Mouse (Mus musculus): ENCODE measurements at regions not wholly inside any gene's neighbourhood (a gene's known extent, or its start where the extent isn't known, plus 50 kb on each side); places are given as distances from the start of the nearest gene placed in this dataset.
"Not testable (repeated sequence)": the region's sequence is repeated elsewhere in the genome, so short reads cannot be mapped to it uniquely, and the experiment has no call there.

- DNase-seq (ENCODE audit: low spot score): no peak
These were observed 758.5 kb downstream of the Robo2 start for GRCm38 (mm10) chr16:73652976-73653690.

- DNase-seq (ENCODE audit: low spot score): peak; percentile 11
These were observed 764.3 kb downstream of the Robo2 start for GRCm38 (mm10) chr16:73647201-73647782.

GRCm38 (mm10) chr16:73613017-73613416 is 798.6 kb downstream of the Robo2 start:
- DNase-seq (ENCODE audit: low spot score): no peak

GRCm38 (mm10) chr16:73591421-73591820 is 820.2 kb downstream of the Robo2 start:
- DNase-seq (ENCODE audit: low spot score): no peak

- DNase-seq (ENCODE audit: low spot score): no peak
These were observed 850.4 kb downstream of the Robo2 start for GRCm38 (mm10) chr16:73561216-73561615.

GRCm38 (mm10) chr16:73556940-73557339 is 854.7 kb downstream of the Robo2 start:
- DNase-seq (ENCODE audit: low spot score): no peak

GRCm38 (mm10) chr16:73543651-73544050 is 868.0 kb downstream of the Robo2 start:
- no peak for DNase-seq (ENCODE audit: low spot score)

- DNase-seq (ENCODE audit: low spot score): no peak
These were observed 873.6 kb downstream of the Robo2 start for GRCm38 (mm10) chr16:73538040-73538439.

- no peak for DNase-seq (ENCODE audit: low spot score)
These were observed 874.1 kb downstream of the Robo2 start for GRCm38 (mm10) chr16:73537541-73537940.

GRCm38 (mm10) chr16:73530191-73530590 is 881.4 kb downstream of the Robo2 start:
- DNase-seq (ENCODE audit: low spot score): no peak

- not testable (repeated sequence) for DNase-seq (ENCODE audit: low spot score)
These were observed 888.7 kb downstream of the Robo2 start for GRCm38 (mm10) chr16:73522931-73523330.

- DNase-seq (ENCODE audit: low spot score): no peak
These were observed 906.9 kb downstream of the Robo2 start for GRCm38 (mm10) chr16:73504759-73505158.

GRCm38 (mm10) chr16:73498636-73499208 is 912.9 kb downstream of the Robo2 start:
- DNase-seq (ENCODE audit: low spot score): no peak

- no peak for DNase-seq (ENCODE audit: low spot score)
These were observed 928.3 kb downstream of the Robo2 start for GRCm38 (mm10) chr16:73483214-73483856.

GRCm38 (mm10) chr16:73482176-73482575 is 929.4 kb downstream of the Robo2 start:
- no peak for DNase-seq (ENCODE audit: low spot score)

GRCm38 (mm10) chr16:73473502-73473901 is 938.1 kb downstream of the Robo2 start:
- DNase-seq (ENCODE audit: low spot score): no peak

GRCm38 (mm10) chr16:73471547-73471946 is 940.1 kb downstream of the Robo2 start:
- no peak for DNase-seq (ENCODE audit: low spot score)

GRCm38 (mm10) chr16:73470535-73470934 is 941.1 kb downstream of the Robo2 start:
- DNase-seq (ENCODE audit: low spot score): no peak

- DNase-seq (ENCODE audit: low spot score): no peak
These were observed 945.3 kb downstream of the Robo2 start for GRCm38 (mm10) chr16:73466296-73466695.

GRCm38 (mm10) chr16:73462516-73462915 is 949.1 kb downstream of the Robo2 start:
- no peak for DNase-seq (ENCODE audit: low spot score)

- DNase-seq (ENCODE audit: low spot score): no peak
These were observed 960.9 kb downstream of the Robo2 start for GRCm38 (mm10) chr16:73450634-73451245.

- DNase-seq (ENCODE audit: low spot score): no peak
These were observed 961.8 kb downstream of the Robo2 start for GRCm38 (mm10) chr16:73449836-73450235.
